Mouse (Mus musculus) spleen, adult 2 months (tissue): ENCODE data around the gene Cdh18.

Experiments
- CTCF ChIP-seq: fragments of 200-500 bp; IDR thresholded peaks from 2 replicates; pipeline ENCODE4 v1.5.1; 2011; ENCODE audit warnings: mild to moderate bottlenecking, inconsistent platforms; ENCODE audit not compliant: insufficient read depth, insufficient read length, insufficient replicate concordance; ENCODE audit errors: extremely low read depth
- POLR2A ChIP-seq: fragments of 200-500 bp; IDR thresholded peaks from 2 replicates; pipeline ENCODE4 v1.6.1; 2011; ENCODE audit warnings: low read depth, low read length, inconsistent platforms

GRCm38 (mm10) chr15:23515786-23516185 is 967.0 kb downstream of the Cdh18 start:
- no peak for TF ChIP-seq POLR2A
- no peak for TF ChIP-seq CTCF
